Mouse (Mus musculus) bone marrow, adult 2 months (tissue): Measurements from ENCODE around the gene Padi3.

ENCODE experiments used
- CTCF ChIP-seq: fragments of 200-500 bp; IDR thresholded peaks from 2 replicates; pipeline ENCODE4 v1.5.1; 2011; ENCODE audit warnings: low read length, control low read depth; ENCODE audit not compliant: control insufficient read depth, insufficient read depth
- POLR2A ChIP-seq: fragments of 200-500 bp; IDR thresholded peaks from 2 replicates; pipeline ENCODE4 v1.6.1; 2011; ENCODE audit warnings: low read depth, mild to moderate bottlenecking, control low read depth, low read length, borderline replicate concordance; ENCODE audit not compliant: control insufficient read depth

DNA sequence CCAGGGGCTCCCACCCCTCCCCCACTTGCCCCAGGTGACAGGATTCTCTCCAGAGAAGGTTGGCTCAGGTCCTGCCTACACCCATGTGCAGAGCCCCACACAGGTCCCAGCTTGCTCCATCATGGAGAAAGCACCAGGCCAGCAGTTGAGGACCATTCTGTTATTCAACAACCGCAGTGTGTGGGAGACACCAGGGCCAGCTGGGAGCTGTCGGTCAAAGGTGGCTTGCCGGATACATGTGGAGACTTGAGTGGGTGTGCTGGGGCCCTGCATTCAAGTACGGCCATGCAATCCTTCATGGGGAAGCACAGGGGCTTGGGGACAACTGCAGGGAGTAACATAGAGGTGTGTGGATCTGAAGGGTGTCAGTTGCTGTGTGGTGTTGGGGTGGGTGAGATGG lies 21.4 kb upstream of the Padi3 start:
- TF ChIP-seq CTCF (no peak), POLR2A (no peak)
